Mouse (Mus musculus): ENCODE measurements around the gene 4930558K02Rik.

Gene 4930558K02Rik

DNA sequence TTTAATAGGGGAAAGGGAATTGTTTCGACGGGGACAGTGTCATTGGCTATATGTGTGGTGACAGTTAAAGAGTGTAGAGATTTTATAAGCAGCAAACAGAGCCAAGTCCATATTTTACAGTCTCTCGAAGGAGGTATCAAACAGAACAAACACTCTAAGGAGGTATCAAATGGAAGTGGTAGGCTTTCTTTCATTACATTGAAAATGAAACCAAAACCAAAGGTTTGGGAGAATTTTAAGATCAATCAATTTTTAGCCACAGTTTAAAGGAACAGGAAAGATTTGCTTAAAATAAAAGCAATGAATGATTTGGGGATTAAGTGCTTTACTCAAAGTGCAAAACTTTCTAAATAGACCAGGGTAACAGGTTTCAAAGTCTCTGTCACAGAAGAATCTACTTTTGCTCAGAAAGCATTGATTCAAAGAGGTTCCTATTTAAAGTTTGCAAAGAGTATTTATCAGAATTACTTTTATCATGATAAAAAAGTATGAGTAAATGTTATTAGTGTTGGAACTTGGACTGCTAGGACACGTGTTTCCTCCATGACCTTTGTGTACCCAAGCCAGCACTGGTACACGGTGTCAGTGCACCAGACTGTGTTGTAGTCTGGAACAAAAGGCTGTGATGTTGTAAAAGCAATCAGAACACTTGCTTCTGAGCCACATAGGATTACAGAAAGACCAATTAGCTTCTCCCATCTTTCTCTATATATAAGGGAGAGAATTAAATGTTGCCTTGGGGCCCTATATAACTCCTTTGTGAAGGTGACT is 28.2 kb downstream of the 4930558K02Rik start:
- DNase-seq (ENCODE audit: low spot score), result no peak

DNA sequence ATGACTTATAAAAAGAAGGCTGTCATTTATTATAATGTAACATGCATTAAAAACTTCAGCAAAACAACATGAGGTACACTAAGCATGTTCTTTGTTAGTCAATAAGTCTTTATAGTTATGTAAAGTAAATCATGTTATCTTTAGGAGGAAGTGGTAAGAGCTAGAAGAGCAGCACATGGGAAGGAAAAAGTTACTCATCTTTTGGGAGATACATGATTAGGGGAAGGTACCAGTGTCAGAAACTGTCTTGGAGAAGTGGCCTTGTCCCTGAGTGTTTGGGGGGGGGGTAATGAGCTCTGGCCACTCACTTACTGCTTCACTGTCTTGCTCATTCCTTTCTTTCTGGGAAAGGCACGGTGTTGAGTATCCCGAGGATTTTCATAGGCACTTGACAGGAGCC is 37.4 kb downstream of the 4930558K02Rik start:
- no peak for DNase-seq (ENCODE audit: low spot score)

DNA sequence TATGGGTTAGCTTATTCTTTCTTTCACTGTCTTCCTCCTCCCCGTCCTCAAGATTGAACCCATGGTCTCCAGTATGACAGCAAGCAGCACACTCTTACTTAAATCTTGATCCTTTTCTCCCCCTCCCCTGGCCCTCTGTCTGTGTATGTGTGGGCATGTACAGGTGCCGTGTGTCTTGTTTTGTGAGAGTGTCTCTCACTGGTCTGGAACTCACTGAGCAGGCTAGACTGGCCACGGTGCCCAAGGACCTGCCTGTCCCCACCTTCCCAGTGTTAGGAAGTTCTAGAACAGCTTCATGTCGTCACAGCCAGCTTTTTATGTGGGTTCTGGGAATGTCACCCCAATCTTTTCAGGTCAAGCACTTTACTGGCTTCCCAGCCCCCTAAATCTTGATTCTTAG is 47.1 kb downstream of the 4930558K02Rik start:
- DNase-seq (ENCODE audit: low spot score), result no peak

DNA sequence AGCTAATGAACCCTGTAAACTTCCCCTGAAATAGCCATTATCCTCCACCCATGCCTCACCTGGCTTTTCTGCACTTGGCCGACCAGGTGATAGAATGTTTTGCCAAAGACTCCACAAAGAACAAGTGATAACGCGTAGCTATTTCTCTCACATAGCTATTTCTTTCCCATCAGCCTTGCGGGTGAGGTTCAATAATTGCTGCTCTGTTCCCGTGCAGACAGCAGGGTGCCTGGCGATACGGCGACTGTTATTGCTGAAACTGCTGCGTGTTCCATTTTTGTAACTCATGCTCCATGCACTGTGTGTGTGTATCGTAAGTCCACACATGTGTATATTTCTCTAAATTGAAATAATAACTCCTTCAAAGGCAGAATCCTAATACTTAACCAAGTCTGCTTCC is 47.6 kb downstream of the 4930558K02Rik start:
- DNase-seq (ENCODE audit: low spot score), result no peak

DNA sequence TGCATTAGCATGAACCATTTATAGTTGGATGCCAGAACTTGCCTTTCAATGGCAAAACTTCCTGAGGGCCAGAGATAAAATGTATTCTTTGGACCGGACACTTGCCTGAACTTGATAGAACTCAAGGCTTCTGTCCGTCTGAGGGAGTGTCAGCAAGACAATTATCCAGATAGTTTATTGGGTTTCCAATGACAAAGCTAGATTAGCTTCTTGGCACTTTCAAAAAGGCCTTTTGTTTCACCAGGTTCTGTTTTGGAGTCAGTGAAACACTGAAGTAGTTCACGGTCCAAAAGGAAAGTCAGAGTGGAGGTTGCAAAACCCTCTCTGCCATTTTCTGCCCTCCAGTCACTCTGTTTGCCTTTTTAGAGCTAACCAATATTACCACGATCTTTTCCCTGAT is 48.1 kb downstream of the 4930558K02Rik start:
- DNase-seq (ENCODE audit: low spot score), result no peak

DNA sequence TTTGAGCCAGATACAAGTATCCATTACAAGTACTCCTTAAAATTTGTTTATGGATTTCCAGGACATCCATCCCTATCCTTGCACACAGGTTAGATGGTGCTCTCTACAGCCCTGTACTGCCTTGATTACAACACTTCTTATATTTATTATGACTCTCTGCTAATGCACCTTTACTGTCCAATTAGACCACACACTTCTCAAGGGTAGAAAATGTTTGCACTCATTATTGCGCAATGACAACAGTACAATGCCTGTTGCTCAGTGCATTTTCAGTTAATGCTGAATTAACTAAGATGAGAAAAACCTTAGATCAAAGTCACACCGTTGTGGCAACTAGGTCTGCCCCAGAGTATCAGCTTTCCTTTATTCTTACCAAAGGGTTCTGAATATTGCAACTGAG is 51.5 kb downstream of the 4930558K02Rik start:
- no peak for DNase-seq (ENCODE audit: low spot score)

DNA sequence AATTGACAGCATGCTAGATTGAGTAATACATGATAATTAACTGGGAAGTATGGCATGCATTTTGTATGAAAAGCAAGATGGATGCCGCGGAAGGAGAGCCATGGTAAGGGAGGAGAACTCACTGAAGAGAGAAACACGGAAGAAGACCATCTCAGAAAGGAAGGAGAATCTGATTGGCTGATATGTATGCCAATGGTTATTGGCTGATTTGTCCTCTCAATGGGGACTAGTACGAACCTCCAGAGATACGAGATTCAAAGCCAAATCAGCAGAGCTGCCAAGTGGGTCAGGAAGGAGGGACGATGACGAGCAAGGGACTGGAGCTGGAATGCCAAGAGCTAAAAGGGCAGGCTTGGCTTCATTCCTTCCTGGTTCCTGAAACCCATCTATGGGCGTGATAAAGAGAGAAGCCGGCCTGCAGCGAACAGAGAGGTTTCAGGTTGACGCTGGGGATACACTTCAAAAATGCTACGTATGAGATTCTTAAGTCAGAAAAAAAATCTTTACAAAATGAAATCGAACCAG is 54.1 kb downstream of the 4930558K02Rik start:
- peak; percentile 29 for DNase-seq (ENCODE audit: low spot score)

DNA sequence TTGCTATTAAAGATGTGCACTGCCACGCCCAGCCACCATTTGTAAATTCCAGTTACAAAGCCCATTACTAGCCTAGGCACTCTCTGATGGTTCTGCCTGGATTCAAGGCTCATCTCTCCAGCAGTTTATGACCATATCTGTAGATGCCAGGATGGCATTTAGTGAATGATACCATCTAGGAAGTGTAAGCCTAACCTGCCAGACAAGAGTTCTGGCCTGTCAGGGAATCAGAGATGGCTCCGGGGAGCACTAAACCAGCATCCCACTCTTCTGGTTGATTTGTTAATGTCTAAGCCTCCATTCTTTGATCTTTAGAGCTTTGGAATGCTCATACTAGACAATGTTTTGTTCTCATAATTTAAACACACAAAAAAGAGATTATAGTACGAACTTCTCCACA is 55.1 kb downstream of the 4930558K02Rik start:
- no peak for DNase-seq (ENCODE audit: low spot score)

DNA sequence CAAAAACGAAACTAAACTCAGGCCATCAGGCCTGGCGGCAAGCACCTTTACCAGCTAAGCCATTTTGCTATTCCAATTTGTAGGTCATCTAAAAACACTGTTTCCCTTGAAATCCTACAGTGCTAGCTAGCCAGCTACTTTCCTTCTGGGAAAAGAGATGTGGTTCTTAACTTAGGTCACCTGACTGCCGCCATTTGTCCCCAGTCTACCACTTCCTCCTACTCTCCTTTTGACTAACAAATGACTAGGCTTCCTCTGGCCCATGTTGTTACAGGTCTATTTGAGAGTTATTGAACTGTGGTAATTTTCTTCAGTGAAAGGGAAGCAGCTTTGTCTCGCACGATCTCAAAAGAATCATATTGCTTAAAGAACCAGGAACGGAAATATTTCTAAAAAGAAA is 57.5 kb downstream of the 4930558K02Rik start:
- DNase-seq (ENCODE audit: low spot score), result no peak

DNA sequence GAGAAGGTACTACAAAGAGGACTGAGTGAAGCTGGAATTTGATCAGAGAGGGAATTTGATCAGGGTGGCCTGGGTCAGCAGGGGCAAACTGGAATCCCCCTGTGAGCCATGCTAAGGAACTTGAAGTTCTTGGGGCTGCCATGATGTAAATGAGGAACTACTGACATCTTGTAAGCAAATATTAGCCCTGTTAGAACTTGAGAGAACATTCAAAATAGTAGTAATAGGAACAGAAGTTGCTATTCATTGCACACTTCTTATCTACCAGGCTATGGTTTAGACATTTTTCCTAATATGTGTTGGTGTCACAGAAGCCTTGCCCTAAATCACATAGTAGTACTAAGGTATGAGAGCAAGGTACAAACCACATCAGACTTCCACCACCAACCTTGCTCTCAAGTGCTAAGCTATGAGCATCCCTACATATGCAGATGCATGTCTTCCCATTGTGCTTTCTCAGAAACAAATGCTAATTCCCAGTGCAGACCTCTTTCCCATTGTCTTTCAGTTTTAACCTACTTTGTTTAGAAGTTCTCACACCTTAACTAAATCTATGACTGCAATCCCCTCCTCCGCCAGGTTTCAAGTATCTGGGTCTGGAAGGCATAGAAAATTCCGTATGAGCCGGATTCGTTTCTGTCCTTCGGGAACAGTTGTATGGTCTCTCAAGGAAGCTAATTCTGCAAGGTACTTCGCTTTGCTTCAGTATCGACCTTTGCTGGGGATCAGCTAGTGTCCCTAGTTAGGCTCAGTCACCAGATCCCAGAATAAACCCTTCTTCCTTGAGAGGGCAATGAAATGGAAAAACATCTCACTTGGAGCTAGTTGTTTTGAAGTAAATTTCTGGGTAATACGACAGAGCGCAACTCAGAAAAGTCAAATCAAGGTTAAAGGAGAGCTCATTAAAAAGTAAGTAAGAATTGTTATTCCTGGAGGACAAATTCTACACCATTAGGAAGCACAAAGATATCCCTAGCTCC is 58.7 kb downstream of the 4930558K02Rik start:
- no peak for DNase-seq (ENCODE audit: low spot score)

DNA sequence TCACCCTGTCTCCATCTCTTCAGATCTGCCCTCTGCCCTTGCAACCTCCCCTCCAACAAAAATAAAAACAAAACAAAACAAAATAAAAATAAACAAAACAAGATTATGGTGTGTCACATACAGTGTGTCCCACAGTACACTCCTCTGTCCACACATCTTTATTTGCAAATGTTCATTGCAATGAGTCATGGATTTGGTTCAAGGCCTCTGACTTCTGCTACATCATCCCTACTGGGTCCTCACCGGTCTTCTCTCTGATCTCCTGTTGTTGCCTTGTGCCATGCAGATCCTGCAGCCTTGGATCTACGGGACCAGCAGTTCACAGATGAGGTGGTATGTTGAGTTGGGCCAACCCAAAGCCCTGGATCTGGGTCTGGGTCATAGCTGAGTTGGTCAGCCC is 59.8 kb downstream of the 4930558K02Rik start:
- no peak for DNase-seq (ENCODE audit: low spot score)

DNA sequence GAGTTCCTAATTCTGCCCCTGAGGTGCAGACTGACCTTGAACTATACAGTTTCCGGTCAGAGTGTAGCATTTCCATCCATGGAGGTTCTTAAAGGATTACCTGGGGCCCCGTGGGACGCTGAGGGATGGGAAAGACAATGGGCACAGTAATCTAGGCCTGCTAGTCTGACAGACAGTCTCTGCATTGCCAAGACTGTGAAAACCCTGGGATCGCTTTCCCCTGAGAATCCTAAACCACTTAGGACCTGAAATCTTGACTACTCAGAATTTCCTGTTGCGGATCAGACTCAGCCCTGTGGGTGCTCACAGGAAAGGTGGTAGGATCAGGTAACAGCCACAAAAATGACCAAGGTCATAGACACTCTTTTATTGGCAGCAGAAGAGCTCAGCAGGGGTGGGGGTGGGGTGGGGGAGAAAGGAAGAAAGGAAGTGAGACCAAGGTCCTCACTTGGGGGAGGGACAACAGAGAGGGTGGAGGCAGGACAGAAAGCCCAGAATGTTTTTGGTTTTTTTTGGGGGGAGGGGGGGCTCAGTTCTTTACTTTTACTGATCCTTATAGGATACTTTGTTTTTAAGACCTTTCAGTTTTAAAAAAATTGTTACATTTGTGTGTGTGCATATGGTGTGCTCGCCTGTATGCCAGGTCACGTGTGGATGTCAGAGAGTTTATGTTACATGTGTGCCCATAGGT is 60.6 kb downstream of the 4930558K02Rik start:
- no peak for DNase-seq (ENCODE audit: low spot score)

DNA sequence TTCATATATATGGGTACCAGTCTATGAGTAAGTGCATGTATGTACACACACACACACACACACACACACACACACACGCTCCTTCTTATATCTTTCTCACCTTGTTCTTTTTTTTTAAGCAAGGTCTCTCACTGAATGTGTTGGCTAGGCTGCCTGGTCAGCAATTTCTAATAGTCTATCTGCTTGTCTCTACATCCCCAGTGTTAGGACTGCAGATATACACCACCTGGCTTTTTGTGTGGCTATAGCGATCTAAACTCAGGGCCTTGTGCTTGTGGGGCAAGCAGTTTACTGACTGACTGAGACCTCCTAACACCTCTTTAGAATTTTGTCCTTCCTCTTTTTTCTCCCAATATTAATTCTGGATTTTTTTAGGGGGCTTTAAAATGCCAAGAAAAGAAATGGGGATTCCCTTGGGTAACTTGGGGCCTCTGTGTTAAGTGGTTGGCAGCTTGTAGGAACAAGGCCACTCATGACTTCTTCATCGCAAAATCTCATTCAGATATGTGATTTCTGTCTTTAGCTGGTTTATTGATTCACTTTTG is 61.4 kb downstream of the 4930558K02Rik start:
- DNase-seq (ENCODE audit: low spot score), result no peak

DNA sequence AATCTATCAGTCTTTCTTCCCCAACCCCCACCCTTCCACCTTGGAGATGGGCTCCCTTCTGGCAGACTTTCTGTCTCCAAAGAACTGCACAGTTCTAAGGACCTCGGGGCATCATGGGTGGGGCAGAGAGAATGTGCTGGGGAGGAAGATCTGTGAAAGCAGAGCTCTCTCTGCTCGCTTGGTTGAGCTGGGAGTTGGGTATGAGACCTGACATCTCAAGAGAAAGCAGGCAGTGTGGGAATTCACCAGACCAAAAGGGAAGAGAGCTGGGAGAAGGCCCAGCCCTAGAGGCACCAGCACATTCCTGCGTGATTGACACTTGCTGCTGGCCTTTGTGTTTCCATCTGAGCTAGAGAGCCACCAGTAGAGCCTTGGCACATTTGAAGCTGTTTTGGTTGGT is 63.4 kb downstream of the 4930558K02Rik start:
- no peak for DNase-seq (ENCODE audit: low spot score)

DNA sequence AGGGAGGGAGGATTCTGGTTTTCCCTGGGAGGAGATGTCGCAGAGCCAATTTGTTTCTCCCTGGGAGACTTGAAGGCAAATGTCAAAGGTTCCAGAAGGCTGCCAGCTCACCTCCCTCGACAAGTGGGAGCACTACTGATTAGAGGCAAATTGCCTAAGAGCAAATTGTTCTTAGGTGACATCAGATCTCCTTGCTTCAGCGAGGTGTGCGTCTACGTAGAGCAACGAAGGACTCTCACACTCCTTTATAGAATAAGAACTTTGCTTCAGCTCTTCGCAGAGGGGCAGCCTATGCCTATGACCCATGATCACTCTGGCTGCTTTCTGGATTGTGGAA is 65.8 kb downstream of the 4930558K02Rik start:
- no peak for DNase-seq (ENCODE audit: low spot score)

DNA sequence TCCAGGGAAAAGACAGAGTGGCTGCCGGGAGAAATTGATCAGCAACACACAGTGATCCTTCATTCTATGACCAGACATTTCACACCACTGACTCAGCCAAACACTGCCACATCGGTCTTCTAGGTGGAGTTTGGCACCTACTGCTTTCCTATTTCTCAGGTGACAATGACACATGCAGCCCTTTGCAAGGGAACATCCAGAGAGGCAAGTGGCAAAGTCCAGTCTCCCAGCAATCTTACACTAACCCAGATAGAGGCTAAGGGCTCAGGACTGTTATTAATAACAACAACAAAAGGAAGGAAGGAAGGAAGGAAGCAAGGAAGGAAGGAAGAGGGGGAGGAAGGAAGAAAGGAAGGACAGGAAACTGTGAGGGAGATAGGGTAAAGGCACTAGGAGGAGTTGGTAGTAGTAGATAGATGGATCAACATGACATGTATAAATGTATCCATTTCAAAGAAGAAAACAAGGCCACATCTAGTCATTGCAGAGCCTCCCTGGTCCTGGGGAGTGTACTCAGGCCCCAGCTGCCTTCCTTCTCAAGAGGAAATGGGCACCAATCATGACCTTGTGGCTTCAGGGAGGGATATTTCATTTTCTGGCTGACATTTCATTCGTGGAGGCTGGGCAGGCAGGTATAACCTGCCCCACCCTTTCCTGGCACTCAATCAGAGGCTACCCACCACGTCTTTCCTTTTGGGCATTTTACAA is 66.3 kb downstream of the 4930558K02Rik start:
- peak; percentile 33 for DNase-seq (ENCODE audit: low spot score)

DNA sequence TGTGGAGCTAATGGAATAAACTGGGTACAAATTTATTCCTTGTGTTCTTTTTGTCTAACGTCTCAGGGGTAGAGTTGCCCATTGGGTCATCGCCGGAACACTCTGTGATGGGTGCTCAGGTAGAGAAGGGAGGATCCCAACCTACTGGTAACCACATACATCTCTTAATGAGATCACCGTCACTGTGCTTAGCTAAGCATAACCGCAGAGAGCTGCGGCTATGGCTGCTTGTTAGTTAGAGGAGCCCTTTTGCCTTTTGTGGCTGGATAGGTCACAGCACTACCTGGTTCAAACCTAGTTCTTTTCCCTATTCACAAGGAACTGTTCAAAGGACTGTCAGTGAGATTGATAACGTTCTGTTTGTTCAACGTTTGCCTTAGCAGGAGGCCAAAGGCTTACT is 70.4 kb downstream of the 4930558K02Rik start:
- DNase-seq (ENCODE audit: low spot score), result no peak

DNA sequence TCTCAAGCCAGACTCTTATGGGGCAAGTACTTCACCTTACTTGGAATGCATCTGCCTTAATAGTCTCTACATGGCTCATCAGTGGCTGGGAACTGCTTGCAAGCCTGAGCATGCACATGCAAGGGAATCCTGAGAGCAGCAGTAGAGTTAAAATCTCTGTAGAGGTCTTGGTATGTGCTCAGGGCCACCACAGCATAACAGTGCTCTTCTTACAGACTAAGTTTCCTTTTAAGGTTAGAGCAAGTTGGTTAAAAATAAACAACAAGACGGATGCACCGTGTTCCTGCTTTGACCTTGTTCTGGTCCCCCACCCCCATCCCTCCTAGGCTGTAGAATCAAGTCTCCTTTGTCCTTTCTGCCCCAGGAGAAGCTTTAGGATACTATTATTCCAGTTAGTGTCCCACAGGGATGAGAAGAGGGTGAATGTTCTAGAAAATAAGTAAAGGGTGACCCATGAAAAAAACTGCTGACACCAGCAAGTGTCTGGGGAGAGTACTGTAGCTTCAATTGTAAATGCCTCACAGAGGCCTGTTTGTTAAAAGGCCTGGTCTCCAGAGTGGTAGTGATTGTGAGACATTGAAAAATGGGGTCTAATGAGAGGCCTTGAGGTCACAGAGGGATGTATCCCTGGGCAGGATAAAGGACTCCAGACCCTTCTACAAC is 71.5 kb downstream of the 4930558K02Rik start:
- DNase-seq (ENCODE audit: low spot score), result peak; percentile 58

DNA sequence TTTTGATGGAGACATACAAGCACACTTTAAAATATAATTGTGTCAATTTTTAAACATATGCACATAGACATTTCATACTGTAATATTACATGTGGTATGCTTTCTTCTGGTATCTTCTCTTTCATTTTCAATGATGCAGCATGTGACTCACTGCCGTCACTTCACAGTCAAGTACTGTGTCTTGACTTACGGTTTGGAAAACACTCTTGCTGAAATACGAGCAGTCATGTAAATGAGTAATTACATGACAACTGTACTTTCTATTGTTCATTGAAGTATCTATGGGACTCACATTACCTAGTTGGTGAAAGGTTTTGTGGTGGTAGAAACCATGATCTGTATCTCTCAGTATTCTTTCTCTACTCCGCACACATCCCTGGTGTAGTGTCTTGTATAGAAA is 72.3 kb downstream of the 4930558K02Rik start:
- DNase-seq (ENCODE audit: low spot score), result no peak

DNA sequence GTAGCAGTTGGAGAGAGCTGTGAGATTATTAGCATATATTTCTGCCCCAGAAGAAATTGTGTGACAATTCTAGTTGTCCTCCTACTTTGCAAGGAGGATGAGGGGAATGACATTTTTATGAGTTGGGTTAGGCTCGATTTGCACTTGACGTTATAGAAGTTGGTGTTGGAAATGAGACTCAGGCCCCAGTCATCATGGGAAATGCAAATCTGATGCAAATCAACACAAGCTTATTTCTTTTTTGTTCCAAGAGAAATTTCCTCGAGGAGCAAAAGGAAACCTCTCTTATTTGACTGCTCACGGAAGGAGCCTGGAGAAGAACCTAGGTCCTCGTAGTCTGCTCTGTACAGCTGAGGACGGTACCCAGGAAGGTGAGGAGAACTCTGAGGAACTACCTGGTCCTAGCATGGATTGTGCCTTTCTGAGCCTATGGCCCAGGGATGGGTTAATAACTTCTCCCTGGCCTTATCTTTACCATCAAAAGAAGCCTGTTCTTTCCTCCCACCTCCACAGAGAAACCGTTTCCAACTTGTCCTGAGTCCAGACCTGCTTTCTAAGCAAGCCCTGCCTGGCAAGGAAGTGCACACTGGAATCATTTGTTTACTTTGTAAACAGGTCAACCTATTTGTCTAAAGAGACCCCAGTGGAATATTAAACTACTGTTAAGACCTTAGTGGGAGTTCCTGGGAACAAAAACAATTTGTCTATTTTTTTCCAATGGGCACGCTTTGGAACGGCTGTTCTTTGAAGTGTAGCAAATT is 76.6 kb downstream of the 4930558K02Rik start:
- peak; percentile 36 for DNase-seq (ENCODE audit: low spot score)

All from urinary bladder, postnatal 14 days (tissue).